Mouse (Mus musculus) heart, postnatal 25 days (tissue): ENCODE results near the gene Rpf1. TPM values are rescaled to one million over a fixed set of nuclear protein-coding genes. Genes with fewer than 3 reads are reported as not detected.
A peak's percentile ranks its signal among the peaks of the same experiment; 100 is the strongest.

Source experiments
- DNase-seq: peaks from one replicate; pipeline ENCODE4 v3.0.0; 2022; ENCODE audit warnings: low spot score
- intact Hi-C: fragments of 180-260 bp; cut with DNase I; formaldehyde crosslinking; loops from one replicate; pipeline ENCODE4 v1.15.1; 2025
- total RNA-seq, 2 experiments: library from RNA; stranded (reverse); gene quantifications; 2 replicates each; pipeline ENCODE4 v1.2.3; 2021

Gene Rpf1
- total RNA-seq, 2 experiments from 2014 or later: 13.6 to 15.5 TPM

- intact Hi-C loops: no loop called here
These were observed 14.5 kb downstream of the Rpf1 start for GRCm38 (mm10) chr3:146506711-146507110.

GRCm38 (mm10) chr3:146501601-146502123, 19.6 kb downstream of the Rpf1 start:
- no peak for DNase-seq
- intact Hi-C loops: loop anchor here (2.0 to 5.0 kb wide), 2 partner anchors 17 to 99 kb away; partner anchors contain the start of gene Ssx2ip

More at GRCm38 (mm10) chr3:146506711-146507110, 14.5 kb downstream of the Rpf1 start:
- no peak for DNase-seq

- intact Hi-C loops: loop anchor here (5.0 kb wide), 1 partner anchor 99 kb away; the partner anchor contains the start of gene Ssx2ip
- no peak for DNase-seq
These were observed 20.4 kb downstream of the Rpf1 start for GRCm38 (mm10) chr3:146500810-146501201.

GRCm38 (mm10) chr3:146500003-146500809, 21.0 kb downstream of the Rpf1 start:
- DNase-seq: no peak
- intact Hi-C loops: loop anchor here (5.0 kb wide), 1 partner anchor 98 kb away; the partner anchor contains the start of gene Ssx2ip

- DNase-seq: peak; percentile 84
- intact Hi-C loops: loop anchor here (2.0 to 5.0 kb wide), 3 partner anchors 49 to 313 kb away; partner anchors contain the start of genes Prkacb and Ssx2ip
These were observed 21.7 kb downstream of the Rpf1 start, which contains the start of the genes Spata1 and Gng5 for GRCm38 (mm10) chr3:146499431-146500002. Gene Spata1 (minus strand): TSS chr3:146499753. Gene Gng5 (plus strand): TSS chr3:146499807.

GRCm38 (mm10) chr3:146498989-146499388, 22.2 kb downstream of the Rpf1 start:
- intact Hi-C loops: loop anchor here (2.0 to 5.0 kb wide), 2 partner anchors 48 to 313 kb away; partner anchors contain the start of gene Prkacb
- DNase-seq: no peak

- intact Hi-C loops: loop anchor here (5.0 kb wide), 1 partner anchor 317 kb away; the partner anchor contains the start of gene Prkacb
- DNase-seq: no peak
These were observed 26.3 kb downstream of the Rpf1 start for GRCm38 (mm10) chr3:146494941-146495340.

GRCm38 (mm10) chr3:146486464-146486863, 34.8 kb downstream of the Rpf1 start:
- intact Hi-C loops: no loop called here
- DNase-seq: no peak

GRCm38 (mm10) chr3:146482044-146482443, 39.2 kb downstream of the Rpf1 start:
- DNase-seq: no peak
- intact Hi-C loops: loop anchor here (5.0 kb wide), 1 partner anchor 135 kb away; no protein-coding TSS in a partner anchor

GRCm38 (mm10) chr3:146474428-146474827, 46.8 kb downstream of the Rpf1 start:
- no peak for DNase-seq
- intact Hi-C loops: no loop called here

GRCm38 (mm10) chr3:146473741-146474140, 47.5 kb downstream of the Rpf1 start:
- intact Hi-C loops: no loop called here

GRCm38 (mm10) chr3:146472657-146473056, 48.6 kb downstream of the Rpf1 start:
- intact Hi-C loops: no loop called here

More at GRCm38 (mm10) chr3:146473741-146474140, 47.5 kb downstream of the Rpf1 start:
- DNase-seq: no peak

GRCm38 (mm10) chr3:146469226-146469625, 52.0 kb downstream of the Rpf1 start:
- intact Hi-C loops: no loop called here
- no peak for DNase-seq

More at GRCm38 (mm10) chr3:146472657-146473056, 48.6 kb downstream of the Rpf1 start:
- no peak for DNase-seq

GRCm38 (mm10) chr3:146462939-146463338, 58.3 kb downstream of the Rpf1 start:
- no peak for DNase-seq
- intact Hi-C loops: no loop called here

Other genes with a start within 250 kb of the Rpf1 start
- gene Ssx2ip, start 116.8 kb downstream of the Rpf1 start, total RNA-seq: 10 to 100 TPM; 12.4 to 12.5 TPM
- gene Ctbs, start 71.6 kb downstream of the Rpf1 start, total RNA-seq: 1 to 10 TPM; 4.2 to 4.4 TPM
- 1 to 10 TPM; 2.2 to 2.3 TPM for gene Spata1, start 21.7 kb downstream of the Rpf1 start, total RNA-seq
- gene Gng5, start 21.6 kb downstream of the Rpf1 start, total RNA-seq: 100 to 1,000 TPM; 197 to 229 TPM
- gene Uox, start 49.0 kb upstream of the Rpf1 start, total RNA-seq: not detected
- gene Dnase2b, start 94.2 kb upstream of the Rpf1 start, total RNA-seq: not detected
- gene 4930503B20Rik, start 129.9 kb upstream of the Rpf1 start, total RNA-seq: not detected
- 1 to 10 TPM; 2.5 to 2.9 TPM for gene Samd13, start 164.2 kb upstream of the Rpf1 start, total RNA-seq